Mouse (Mus musculus) cortical plate, adult 2 months (tissue): ENCODE measurements around the gene Gabbr2. TPM values are rescaled to one million over a fixed set of nuclear protein-coding genes. Genes with fewer than 3 reads are reported as not detected.
A peak's percentile ranks its signal among the peaks of the same experiment; 100 is the strongest.

Source experiments
- H3K27ac ChIP-seq: fragments of 200-500 bp; 2 replicates; pipeline ENCODE4 v1.5.1; 2012; ENCODE audit warnings: low read length, control low read depth, inconsistent platforms; ENCODE audit not compliant: insufficient read depth
- H3K4me1 ChIP-seq: fragments of 200-500 bp; 2 replicates; pipeline ENCODE4 v1.6.1; 2011; ENCODE audit warnings: low read length; ENCODE audit not compliant: control insufficient read depth, insufficient read depth
- H3K4me3 ChIP-seq: fragments of 200-500 bp; 2 replicates; pipeline ENCODE4 v1.5.1; 2011; ENCODE audit warnings: mild to moderate bottlenecking, low read length, control low read depth; ENCODE audit not compliant: insufficient read depth
- CTCF ChIP-seq: fragments of 200-500 bp; IDR thresholded peaks from 2 replicates; pipeline ENCODE4 v1.5.1; 2011; ENCODE audit warnings: mild to moderate bottlenecking, control low read depth, low read length; ENCODE audit not compliant: insufficient read depth; ENCODE audit errors: extremely low read depth
- POLR2A ChIP-seq: fragments of 200-500 bp; IDR thresholded peaks from 2 replicates; pipeline ENCODE4 v1.6.1; 2011; ENCODE audit warnings: mild to moderate bottlenecking, low read length, control low read depth; ENCODE audit not compliant: insufficient read depth; ENCODE audit errors: extremely low read depth
- polyA plus RNA-seq: library from polyadenylated mRNA; depleted of rRNA; stranded (reverse); fragments of >200 nt; gene quantifications from 2 replicates; pipeline ENCODE4 v1.2.3, GENCODE M21; 2012

The Gabbr2 gene
- polyA plus RNA-seq, 1 experiment, result 139 TPM

DNA sequence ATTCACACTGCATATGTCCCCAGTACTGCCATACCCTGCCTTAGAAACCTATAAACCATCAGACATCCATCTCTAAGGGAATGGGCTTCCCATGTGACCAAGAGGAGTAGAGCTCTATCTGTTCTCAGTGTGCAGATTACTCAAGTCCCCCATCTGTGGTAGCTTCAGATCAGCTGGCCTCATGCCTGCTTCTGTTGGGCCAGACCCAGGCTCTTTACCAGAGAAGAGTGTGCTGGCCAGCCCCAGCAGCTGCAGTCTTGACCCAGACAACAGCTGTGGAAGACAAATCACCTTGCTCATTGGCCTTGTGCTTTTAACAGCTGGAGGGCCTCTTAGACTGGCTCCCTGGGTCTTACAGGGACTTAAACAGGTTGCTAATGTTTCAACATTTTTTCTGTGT, 25.1 kb downstream of the Gabbr2 start:
- Histone ChIP-seq H3K4me3 (no peak overlapping the region), H3K27ac (no peak overlapping the region), H3K4me1 (peaks cover 4% of the 10 kb centered on the region; the same call in 1 of the 2 replicates)
- TF ChIP-seq POLR2A, result no peak
- TF ChIP-seq CTCF, result no peak

DNA sequence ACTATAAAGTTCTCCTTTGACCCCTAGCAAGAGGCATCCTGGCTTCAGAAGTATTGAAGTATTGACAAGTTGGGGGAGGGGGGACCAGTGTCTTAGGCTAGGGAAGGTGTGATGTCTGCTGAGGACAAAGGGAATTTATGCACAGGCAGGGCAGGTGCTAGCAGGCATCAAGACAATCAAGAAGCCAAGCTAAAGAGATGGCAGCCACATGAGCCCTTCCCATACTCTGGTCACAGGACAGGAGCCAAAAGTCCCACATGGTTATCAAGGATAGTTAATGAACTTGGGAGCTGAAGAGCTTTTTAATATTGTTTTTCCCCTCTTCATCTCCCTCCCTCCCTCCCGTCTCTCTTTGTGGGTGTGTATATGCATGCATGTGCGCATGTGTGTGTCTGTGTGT, 30.3 kb downstream of the Gabbr2 start:
- no peak for TF ChIP-seq POLR2A
- TF ChIP-seq CTCF, result no peak
- peaks cover 10% of the 10 kb centered on the region for H3K4me1 ChIP-seq

DNA sequence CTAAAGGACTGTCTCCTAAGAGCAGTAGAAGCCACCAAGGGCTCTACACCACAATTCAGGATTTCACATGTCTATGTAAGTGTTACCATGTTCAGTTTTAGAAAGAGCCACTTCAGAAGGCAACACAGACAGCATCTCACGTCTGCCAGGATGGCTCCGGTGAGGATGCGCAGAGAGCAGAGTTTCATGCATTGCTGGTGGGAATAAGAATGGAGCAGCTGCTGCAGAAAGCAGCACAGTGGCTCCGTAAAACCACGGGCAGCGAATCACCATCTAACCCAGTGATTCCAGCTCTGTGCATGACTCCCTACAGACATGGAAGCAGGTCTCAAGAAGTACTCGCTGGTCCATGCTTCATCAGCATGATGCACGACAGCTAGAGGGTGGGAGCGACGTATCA, 31.5 kb downstream of the Gabbr2 start:
- TF ChIP-seq POLR2A, result no peak
- no peak for TF ChIP-seq CTCF
- Histone ChIP-seq H3K4me1 (peaks cover 10% of the 10 kb centered on the region), H3K27ac (no peak overlapping the region)

More for the DNA sequence above, 30.3 kb downstream of the Gabbr2 start:
- Histone ChIP-seq H3K27ac (no peak overlapping the region), H3K4me3 (no peak overlapping the region)

DNA sequence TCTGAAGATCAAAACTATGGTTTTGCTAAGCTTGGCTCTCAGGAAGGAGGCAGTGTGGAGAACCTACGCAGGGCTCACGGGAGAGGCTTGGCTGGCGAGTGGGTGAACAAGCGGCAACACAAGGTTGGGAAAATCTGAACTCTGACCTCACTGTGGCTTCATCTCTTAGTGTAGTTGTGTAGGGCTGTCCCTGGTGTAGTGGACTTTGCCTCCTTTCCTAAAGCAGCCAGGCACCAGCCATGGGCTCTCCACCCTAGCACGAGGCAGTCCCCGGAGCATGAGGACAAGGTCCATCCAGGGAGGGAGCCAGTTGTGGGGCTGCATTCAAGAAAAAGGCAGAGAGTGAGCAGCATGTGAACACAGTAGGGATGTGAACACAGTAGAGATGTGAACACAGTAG, 31.9 kb downstream of the Gabbr2 start:
- Histone ChIP-seq H3K27ac (no peak overlapping the region), H3K4me1 (peaks cover 10% of the 10 kb centered on the region), H3K4me3 (no peak overlapping the region)
- TF ChIP-seq POLR2A (no peak), CTCF (no peak)

More for the DNA sequence above, 31.5 kb downstream of the Gabbr2 start:
- no peak overlapping the region for H3K4me3 ChIP-seq

DNA sequence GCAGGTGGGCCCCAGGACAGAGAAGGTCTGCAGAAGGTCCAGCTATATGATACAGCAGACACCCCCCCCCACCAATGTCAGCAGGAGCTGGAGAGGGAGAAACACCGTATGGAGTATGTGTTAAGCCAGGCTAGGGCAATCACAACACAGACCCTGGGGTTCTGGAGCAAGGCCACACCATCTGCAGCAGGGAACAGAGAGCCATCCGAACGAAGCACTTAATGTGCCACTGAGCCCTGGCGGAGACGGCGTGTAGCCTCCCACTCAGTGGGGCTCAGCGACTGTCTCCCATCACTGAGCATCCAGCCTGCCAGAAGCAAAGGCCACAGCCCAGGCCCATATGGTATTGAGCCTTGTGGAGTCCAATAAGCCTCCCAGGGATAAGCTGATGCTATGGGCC, 33.7 kb downstream of the Gabbr2 start:
- H3K4me3 ChIP-seq, result no peak overlapping the region
- TF ChIP-seq POLR2A, result no peak
- no peak for TF ChIP-seq CTCF
- peaks cover 17% of the 10 kb centered on the region for H3K4me1 ChIP-seq
- H3K27ac ChIP-seq, result no peak overlapping the region

DNA sequence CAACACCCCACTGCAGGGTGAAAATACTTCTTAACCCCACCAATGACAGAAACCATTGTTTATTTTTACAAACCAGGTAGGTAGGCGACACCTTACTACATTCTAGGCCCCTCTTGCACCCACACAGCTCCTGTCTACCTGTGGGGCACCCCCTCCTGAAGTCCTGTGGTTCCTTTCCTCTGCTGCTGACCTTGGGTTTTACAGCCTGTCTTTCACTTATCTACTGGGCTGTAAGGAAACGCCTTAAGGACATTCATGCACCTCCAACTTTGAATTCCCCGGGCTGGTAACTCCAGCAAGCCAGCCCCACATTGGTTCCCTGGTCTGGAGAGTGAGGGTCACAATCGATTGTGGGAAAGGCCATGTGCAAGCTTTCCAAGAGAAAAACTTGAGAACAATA, 34.7 kb downstream of the Gabbr2 start:
- H3K4me1 ChIP-seq, result peaks cover 17% of the 10 kb centered on the region
- H3K4me3 ChIP-seq, result no peak overlapping the region
- 0 out of 2 replicates have a peak overlapping the region, but pooled peaks have one; percentile 17 for H3K27ac ChIP-seq
- TF ChIP-seq CTCF (no peak), POLR2A (no peak)

DNA sequence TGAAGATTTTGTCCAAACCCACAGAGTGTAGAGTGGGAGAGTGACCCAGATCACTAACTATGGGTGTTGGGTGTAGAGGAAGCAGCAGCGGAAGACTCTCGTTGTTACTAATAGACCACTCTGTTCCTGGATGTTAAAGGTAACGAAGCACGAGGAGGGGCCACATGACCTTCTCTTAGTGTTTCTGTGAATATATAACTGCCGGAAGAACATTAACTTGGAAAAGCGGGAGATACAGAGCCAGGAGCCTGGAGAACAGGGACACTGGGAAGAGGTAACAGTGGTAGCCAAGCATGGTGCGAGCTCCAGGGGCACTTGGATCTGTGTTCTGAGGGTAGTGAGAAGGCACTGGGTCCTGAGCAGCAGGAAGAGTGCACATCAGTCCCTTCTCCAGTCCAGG, 38.7 kb downstream of the Gabbr2 start:
- Histone ChIP-seq H3K4me3 (no peak overlapping the region), H3K27ac (no peak overlapping the region), H3K4me1 (peaks cover 14% of the 10 kb centered on the region)
- TF ChIP-seq POLR2A (no peak), CTCF (no peak)

DNA sequence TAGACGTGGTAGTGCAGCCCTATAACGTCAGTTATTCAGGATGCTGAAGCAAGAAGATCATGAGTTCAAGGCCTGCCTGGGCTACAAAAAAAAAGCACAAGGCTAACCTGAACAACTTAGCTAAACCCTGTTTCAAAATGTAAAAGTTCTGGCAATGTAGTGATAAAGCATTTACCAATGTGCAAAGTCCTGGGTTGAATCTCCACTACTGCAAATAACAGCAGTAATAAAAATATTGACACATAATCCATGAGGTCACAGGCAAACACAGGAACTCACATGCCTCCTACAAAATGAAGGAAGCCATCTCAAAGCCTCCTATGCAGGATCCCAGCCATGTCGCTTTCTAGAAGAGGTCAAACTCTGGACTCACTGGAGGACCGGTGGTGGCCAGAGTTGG, 39.1 kb downstream of the Gabbr2 start:
- peaks cover 12% of the 10 kb centered on the region for H3K4me1 ChIP-seq
- TF ChIP-seq CTCF, result no peak
- TF ChIP-seq POLR2A, result no peak
- H3K27ac ChIP-seq, result no peak overlapping the region
- H3K4me3 ChIP-seq, result no peak overlapping the region

DNA sequence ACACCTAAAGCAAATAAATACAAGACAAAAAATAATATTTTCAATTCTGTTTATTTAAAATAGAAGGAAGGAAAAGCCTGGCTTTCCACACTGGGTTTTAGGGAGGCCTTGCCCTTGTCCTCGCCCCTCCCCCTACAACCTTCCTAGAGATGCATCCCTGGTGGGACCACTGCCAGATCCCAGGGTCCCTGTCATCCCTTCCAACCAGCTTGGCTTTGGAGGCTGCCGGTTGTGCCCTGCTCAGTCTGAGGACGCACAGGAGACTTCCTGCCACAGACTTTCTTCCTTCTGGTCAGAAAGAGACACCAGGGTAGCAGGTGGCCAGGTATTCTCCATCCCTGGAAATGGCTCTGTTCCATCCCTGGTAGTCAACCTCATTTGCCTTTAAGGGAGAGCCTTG, 57.4 kb downstream of the Gabbr2 start:
- no peak overlapping the region for H3K27ac ChIP-seq
- peaks cover 16% of the 10 kb centered on the region for H3K4me1 ChIP-seq
- no peak overlapping the region for H3K4me3 ChIP-seq
- TF ChIP-seq POLR2A, result no peak
- no peak for TF ChIP-seq CTCF

DNA sequence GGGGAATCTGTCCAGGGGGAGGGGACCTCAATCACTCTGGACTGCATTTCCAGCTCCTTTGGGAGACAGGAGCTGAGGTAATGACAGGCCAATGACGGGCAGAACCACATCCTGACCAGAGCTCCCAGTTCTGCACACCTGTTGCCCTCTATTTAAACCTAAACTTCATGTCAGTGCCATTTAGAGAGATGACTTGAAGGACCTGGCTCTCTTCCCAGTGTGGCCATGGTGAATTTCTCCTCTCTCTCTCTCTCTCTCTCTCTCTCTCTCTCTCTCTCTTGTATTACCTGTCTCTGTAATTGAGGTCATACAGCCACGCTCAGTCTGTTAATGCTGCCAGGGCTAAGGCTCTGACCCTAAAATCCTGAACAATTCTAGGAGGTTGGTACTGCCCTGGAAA, 58.1 kb downstream of the Gabbr2 start:
- Histone ChIP-seq H3K4me1 (peaks cover 15% of the 10 kb centered on the region), H3K27ac (no peak overlapping the region), H3K4me3 (no peak overlapping the region)
- no peak for TF ChIP-seq CTCF
- no peak for TF ChIP-seq POLR2A
